In the genomic region with DNA sequence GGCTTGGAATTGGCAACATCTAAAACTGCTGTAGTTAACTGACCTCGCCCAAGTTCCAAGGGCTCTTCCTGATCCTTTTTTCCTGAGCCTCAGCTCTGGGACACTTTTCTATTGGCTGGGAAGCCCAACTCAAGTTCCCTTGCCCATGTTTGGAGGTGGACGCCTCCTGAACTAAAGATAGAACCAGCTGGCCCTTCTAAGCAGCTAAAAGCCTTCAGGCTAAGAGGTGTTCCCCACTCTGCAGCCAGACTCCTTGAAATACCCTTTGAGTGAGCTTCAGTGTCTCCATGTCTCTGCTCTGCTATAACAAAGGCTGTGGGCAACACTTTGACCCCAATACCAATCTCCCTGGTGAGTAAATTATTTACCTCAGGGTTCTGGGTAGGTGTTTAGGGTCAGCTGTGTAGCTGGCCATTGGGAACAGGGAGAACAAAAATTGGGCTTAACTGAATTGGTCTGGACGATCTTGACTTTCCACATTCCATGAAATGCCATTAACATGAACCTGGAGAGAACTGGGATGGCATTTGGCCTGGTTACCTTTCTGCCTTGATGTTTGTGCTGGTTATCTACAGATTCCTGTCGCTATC, we compare ENCODE assay signal across 13 mouse cellular contexts. TPM values are rescaled to one million over a fixed set of nuclear protein-coding genes. Genes with fewer than 3 reads are reported as not detected.
DNase-seq lines count a peak whose midpoint lies in the region; ATAC-seq lines count a peak whose summit lies in the region.
"Had no signal": no experiment of that assay in that cellular context is flagged by ENCODE, and none has a peak within 500 bp of the region (broad histone marks: within the 10 kb centered on the region; RNA-seq: fewer than 3 reads in every experiment).

A gene (plus strand): TSS at position 203 of the 590 bp plus-strand sequence.

- no peaks in the 10 kb centered on the region for H3K4me1 ChIP-seq in kidney, embryonic 15.5 days
- H3K4me1 ChIP-seq in forebrain, embryonic 11.5 days (replicated peaks; ENCODE audit: control insufficient read depth, insufficient read depth, low read length): no peaks in the 10 kb centered on the region
- H3K4me1 ChIP-seq in midbrain, embryonic 11.5 days (ENCODE audit: control insufficient read depth, insufficient read depth, low read length): no peaks in the 10 kb centered on the region
- no peaks in the 10 kb centered on the region for H3K4me1 ChIP-seq in hindbrain, embryonic 14.5 days (replicated peaks; ENCODE audit: control insufficient read depth, insufficient read depth, low read length)
- H3K4me1 ChIP-seq: neural tube, embryonic 13.5 days had no signal

- no peak within 1 kb of the TSS for H3K27ac ChIP-seq in kidney, embryonic 15.5 days
- no peak within 1 kb of the TSS for H3K27ac ChIP-seq in forebrain, embryonic 11.5 days (ENCODE audit: low read depth, low read length)
- H3K27ac ChIP-seq in midbrain, embryonic 11.5 days (ENCODE audit: low read depth, low read length): no peak within 1 kb of the TSS
- no peak within 1 kb of the TSS for H3K27ac ChIP-seq in hindbrain, embryonic 14.5 days
- H3K27ac ChIP-seq: layer of hippocampus, adult 2 months; neural tube, embryonic 13.5 days had no signal

- H3K27me3 ChIP-seq in kidney, embryonic 15.5 days: peaks cover 29% of the 10 kb centered on the region
- H3K27me3 ChIP-seq in forebrain, embryonic 11.5 days (ENCODE audit: control insufficient read depth, insufficient read depth, low read length): no peaks in the 10 kb centered on the region
- no peaks in the 10 kb centered on the region for H3K27me3 ChIP-seq in midbrain, embryonic 11.5 days (ENCODE audit: control insufficient read depth, insufficient read depth, low read length)
- no peaks in the 10 kb centered on the region for H3K27me3 ChIP-seq in hindbrain, embryonic 14.5 days (ENCODE audit: control insufficient read depth, insufficient read depth, low read length)
- H3K27me3 ChIP-seq: neural tube, embryonic 13.5 days had no signal

- 82% methylated on average over 4 of the region's 4 CpGs for WGBS in kidney, embryonic 15.5 days
- 65% methylated on average over 4 of the region's 4 CpGs for WGBS in forebrain, embryonic 11.5 days
- WGBS in midbrain, embryonic 11.5 days: 77% methylated on average over 4 of the region's 4 CpGs
- 81% methylated on average over 4 of the region's 4 CpGs for WGBS in hindbrain, embryonic 14.5 days

- no peak within 1 kb of the TSS for H3K4me2 ChIP-seq in kidney, embryonic 15.5 days
- H3K4me2 ChIP-seq in forebrain, embryonic 11.5 days (ENCODE audit: low read depth, low read length, severe bottlenecking): no peak within 1 kb of the TSS
- no peak within 1 kb of the TSS for H3K4me2 ChIP-seq in midbrain, embryonic 11.5 days
- no peak within 1 kb of the TSS for H3K4me2 ChIP-seq in hindbrain, embryonic 14.5 days (replicated peaks)
- H3K4me2 ChIP-seq: neural tube, embryonic 13.5 days had no signal

- no peak for ATAC-seq in kidney, embryonic 15.5 days (replicated peaks; ENCODE audit: low FRiP score)
- no peak for ATAC-seq in forebrain, embryonic 11.5 days (replicated peaks; ENCODE audit: low FRiP score)
- no peak for ATAC-seq in midbrain, embryonic 11.5 days (ENCODE audit: low FRiP score)
- no peak for ATAC-seq in hindbrain, embryonic 14.5 days (ENCODE audit: low FRiP score)

- peak; percentile 40 for DNase-seq in kidney, adult 11 months
- DNase-seq in gastrocnemius, postnatal 4 days (ENCODE audit: low spot score in 2 of 2): peak in 1 of 2 experiments; percentile 7
- peak; percentile 12 to 42 for DNase-seq in heart, postnatal 14 days
- peak; percentile 2 for DNase-seq in lung, postnatal 10 days
- no peak for DNase-seq in forebrain, embryonic 11.5 days (ENCODE audit: low spot score)
- DNase-seq in midbrain, embryonic 11.5 days (ENCODE audit: low spot score, missing footprints): no peak
- DNase-seq in hindbrain, embryonic 14.5 days (ENCODE audit: low spot score): no peak
- DNase-seq: cerebellum, postnatal 14 days; liver had no signal

- intact Hi-C loops in heart, postnatal 14 days (cut with DNase I): no loop called here

- no peak within 1 kb of the TSS for H3K9ac ChIP-seq in kidney, embryonic 15.5 days
- H3K9ac ChIP-seq in forebrain, embryonic 11.5 days (ENCODE audit: low read length): no peak within 1 kb of the TSS
- no peak within 1 kb of the TSS for H3K9ac ChIP-seq in midbrain, embryonic 11.5 days (ENCODE audit: low read length)
- H3K9ac ChIP-seq in hindbrain, embryonic 14.5 days: no peak within 1 kb of the TSS
- H3K9ac ChIP-seq: neural tube, embryonic 13.5 days had no signal

- peaks cover 83% of the 10 kb centered on the region for H3K36me3 ChIP-seq in kidney, embryonic 15.5 days
- no peaks in the 10 kb centered on the region; the same call in 1 of the 2 replicates for H3K36me3 ChIP-seq in forebrain, embryonic 11.5 days (ENCODE audit: control insufficient read depth, insufficient read depth, low read length)
- H3K36me3 ChIP-seq in midbrain, embryonic 11.5 days (ENCODE audit: control insufficient read depth, insufficient read depth, low read length): peaks cover 2% of the 10 kb centered on the region
- peaks cover 75% of the 10 kb centered on the region for H3K36me3 ChIP-seq in hindbrain, embryonic 14.5 days (replicated peaks; ENCODE audit: control insufficient read depth, insufficient read depth)

- H3K4me3 ChIP-seq in kidney, embryonic 15.5 days (replicated peaks): no peak within 1 kb of the TSS
- H3K4me3 ChIP-seq in forebrain, embryonic 11.5 days (ENCODE audit: low read depth, low read length): no peak within 1 kb of the TSS
- no peak within 1 kb of the TSS for H3K4me3 ChIP-seq in midbrain, embryonic 11.5 days (ENCODE audit: low read depth, low read length)
- no peak within 1 kb of the TSS for H3K4me3 ChIP-seq in hindbrain, embryonic 14.5 days (replicated peaks; ENCODE audit: low read length)
- H3K4me3 ChIP-seq: layer of hippocampus, adult 2 months; neural tube, embryonic 13.5 days had no signal

- H3K9me3 ChIP-seq in kidney, embryonic 15.5 days (replicated peaks): no peaks in the 10 kb centered on the region
- H3K9me3 ChIP-seq in forebrain, embryonic 11.5 days (ENCODE audit: control insufficient read depth, low read length): no peaks in the 10 kb centered on the region
- H3K9me3 ChIP-seq in midbrain, embryonic 11.5 days (ENCODE audit: control insufficient read depth, low read length): no peaks in the 10 kb centered on the region
- H3K9me3 ChIP-seq in hindbrain, embryonic 14.5 days (ENCODE audit: control insufficient read depth, low read length): no peaks in the 10 kb centered on the region
- H3K9me3 ChIP-seq: neural tube, embryonic 13.5 days had no signal

RNA-seq across cellular contexts. Expression of the gene that starts here (rescaled TPM):
- polyA plus RNA-seq in kidney, embryonic 15.5 days (2015; fragmentation: Nextera tagmentation; extraction: Ambion mirVana): 7.6 and 11.9 TPM in 2 replicates
- total RNA-seq in gastrocnemius, postnatal 4 days (2021): 100 to 1,000 TPM; 699 to 712 TPM
- total RNA-seq in heart, postnatal 14 days (2021): 100 to 1,000 TPM; 204 to 235 TPM
- polyA plus RNA-seq in forebrain, embryonic 11.5 days (2014; fragmentation: Nextera tagmentation; extraction: Ambion mirVana): 3.0 and 3.5 TPM in 2 replicates
- polyA plus RNA-seq in midbrain, embryonic 11.5 days (2014; fragmentation: Nextera tagmentation; extraction: Ambion mirVana): 1.1 and 1.9 TPM in 2 replicates
- 0.69 and 0.90 TPM in 2 replicates for polyA plus RNA-seq in hindbrain, embryonic 14.5 days (2014; fragmentation: Nextera tagmentation; extraction: Ambion mirVana)
- polyA plus RNA-seq: small intestine, adult 2 months had no signal

Comparison
In these comparisons a context has a peak if more than half of its experiments do, and no peak if none do; other contexts are left out.
1. DNase-seq: peak in kidney, adult 11 months (single experiment), heart, postnatal 14 days (2 of 2) and lung, postnatal 10 days (single experiment); none in forebrain, embryonic 11.5 days (single experiment), midbrain, embryonic 11.5 days (single experiment) and hindbrain, embryonic 14.5 days (single experiment).